Mouse (Mus musculus): ENCODE results near the gene 5730409E04Rik.

5730409E04Rik gene

GRCm38 (mm10) chr4:126637446-126637845 is 27.8 kb downstream of the 5730409E04Rik start:
- DNase-seq (ENCODE audit: low spot score), result no peak

GRCm38 (mm10) chr4:126639339-126639738 is 29.7 kb downstream of the 5730409E04Rik start:
- no peak for DNase-seq (ENCODE audit: low spot score)

- DNase-seq (ENCODE audit: low spot score), result no peak
Observed at GRCm38 (mm10) chr4:126641901-126642300, 32.3 kb downstream of the 5730409E04Rik start.

- DNase-seq (ENCODE audit: low spot score), result no peak
Observed at GRCm38 (mm10) chr4:126643815-126644214, 34.2 kb downstream of the 5730409E04Rik start.

DNA sequence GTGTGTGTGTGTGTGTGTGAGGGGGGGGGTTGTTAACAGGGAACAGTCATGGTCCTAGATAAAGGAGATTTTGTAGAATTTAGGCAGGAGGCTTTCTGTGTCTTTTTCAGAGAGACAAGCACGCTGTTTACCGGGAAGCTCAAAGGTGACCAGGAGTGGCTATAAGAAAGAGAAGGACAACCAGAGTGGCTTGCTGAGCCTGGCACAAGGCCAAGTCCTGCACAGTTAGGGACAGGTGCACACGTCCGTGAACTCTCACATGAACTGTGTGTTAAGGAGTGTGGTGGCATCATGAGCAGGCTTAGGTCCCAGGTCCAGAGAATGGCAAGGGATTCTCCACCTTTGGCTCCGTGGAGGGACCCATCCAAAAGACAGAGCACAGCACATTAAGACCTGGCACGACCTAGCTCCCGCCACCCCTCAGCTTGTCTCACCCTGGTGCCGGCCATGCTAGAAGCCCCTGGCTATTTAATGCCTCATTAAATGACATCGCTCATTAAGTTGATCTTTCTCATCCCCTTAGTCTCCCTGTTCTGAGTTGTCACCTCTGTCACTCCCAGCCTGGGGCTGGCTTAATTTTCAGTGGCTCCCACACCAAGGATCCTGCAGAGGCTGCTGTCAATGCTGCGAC is 34.8 kb downstream of the 5730409E04Rik start:
- no peak for DNase-seq (ENCODE audit: low spot score)

DNA sequence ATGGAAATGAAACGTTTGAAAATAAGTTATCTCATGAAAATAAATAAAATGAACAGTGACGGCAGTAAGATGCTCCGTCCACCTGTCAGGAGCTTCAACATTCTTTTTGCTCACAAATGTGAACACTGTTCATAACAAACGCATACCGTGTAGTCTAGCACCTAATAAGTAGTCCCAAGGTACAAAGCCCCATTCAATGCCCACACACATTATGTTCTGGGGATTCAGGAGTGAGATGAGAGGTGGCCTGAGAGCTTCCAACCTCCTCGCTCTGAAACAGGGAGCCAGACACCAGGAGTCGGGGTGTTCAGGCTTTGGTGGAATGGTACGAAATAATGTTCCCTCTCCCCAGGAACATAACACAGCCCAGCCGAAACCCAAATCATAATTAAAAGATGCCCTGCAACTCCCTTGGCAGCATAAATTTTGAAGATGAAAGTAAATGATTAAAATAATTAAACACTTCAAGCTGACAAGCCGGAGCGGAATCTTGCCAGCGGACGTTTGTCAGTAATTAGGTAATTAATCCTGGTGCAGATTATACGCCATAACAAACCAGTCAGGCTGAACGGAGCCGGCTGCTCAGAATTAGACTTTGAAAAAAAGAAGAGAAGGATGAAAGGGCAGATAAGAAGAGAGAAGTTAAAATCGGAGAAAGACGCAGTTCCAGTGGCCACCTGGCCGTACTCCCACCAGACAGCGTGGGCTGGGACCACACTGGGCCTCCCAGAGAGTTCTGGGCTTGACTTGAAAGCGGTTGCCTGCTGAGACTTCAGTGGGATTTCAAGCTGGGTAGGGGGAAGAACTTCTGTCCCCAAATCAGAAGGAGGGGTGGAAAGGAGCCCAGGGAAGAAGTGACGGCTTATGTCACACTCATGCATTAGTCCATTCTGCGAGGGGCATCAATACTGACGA is 38.6 kb downstream of the 5730409E04Rik start:
- no peak for DNase-seq (ENCODE audit: low spot score)

DNA sequence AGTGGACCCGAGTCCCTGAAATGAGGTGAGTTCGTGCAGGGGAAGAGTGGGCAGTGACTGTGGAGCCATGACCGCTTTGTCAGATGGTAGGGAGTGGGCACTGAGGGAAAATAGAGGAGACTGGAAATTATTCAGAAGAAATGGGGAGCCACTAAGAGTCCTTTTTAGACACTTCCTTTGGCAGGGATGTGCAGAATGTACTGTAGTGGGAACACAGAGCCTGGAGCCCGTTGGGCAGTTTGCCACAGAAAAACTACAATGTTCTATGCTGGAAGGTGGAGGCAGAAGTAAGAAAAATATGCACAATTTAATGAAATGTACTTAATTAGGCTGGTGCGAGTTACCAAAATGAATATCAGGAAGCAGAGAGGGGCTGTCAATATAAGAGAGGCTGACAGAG is 43.5 kb downstream of the 5730409E04Rik start:
- DNase-seq (ENCODE audit: low spot score), result no peak

DNA sequence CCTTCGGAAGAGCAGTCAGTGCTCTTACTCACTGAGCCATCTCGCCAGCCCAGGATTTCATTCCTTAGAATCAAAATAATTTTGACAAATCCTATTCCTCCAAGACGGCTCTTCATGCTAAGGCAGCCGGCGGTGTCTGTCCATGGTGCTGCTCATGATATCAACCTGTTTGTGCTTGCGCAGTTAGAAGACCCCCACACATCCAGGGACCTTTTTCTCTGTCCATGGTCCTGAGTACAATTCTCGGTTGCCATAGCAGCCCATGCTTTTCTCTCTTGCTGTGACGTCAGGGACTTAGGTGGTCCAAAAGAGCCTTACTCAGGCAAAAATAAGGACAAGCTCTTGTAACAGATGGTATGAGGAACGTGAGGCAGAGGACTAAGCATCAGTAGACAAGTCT is 45.7 kb downstream of the 5730409E04Rik start:
- no peak for DNase-seq (ENCODE audit: low spot score)

DNA sequence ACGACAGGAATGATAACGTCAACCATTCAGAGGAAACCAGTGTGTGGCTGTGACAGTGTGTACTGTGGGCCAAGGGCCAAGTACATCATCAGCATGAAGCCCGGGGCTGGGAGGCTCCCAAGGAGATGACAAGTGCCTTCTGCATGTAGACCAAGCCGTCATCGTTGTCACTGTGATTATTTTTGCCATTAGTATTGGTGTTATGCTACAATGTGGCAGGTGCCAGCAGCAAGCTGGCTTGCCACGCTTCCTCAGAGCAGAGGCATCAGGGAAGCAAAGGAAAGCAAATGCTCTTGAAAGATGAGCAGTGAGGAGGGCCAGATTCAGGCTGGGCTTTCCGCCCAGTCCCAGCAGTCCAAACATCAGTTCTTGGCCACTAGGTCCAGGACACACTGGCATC is 51.6 kb downstream of the 5730409E04Rik start:
- no peak for DNase-seq (ENCODE audit: low spot score)
